Mouse (Mus musculus): ENCODE measurements around the gene Shroom4. TPM values are rescaled to one million over a fixed set of nuclear protein-coding genes. Genes with fewer than 3 reads are reported as not detected.

Shroom4 gene
- polyA plus RNA-seq, 1 experiment from 2014 or later: 5.6 TPM

GRCm38 (mm10) chrX:6402921-6403320 lies 3.3 kb downstream of the Shroom4 start:
- DNase-seq (ENCODE audit: low spot score) (no peak), ATAC-seq (ENCODE audit: low FRiP score) (no peak)
- Histone ChIP-seq H3K9me3 (ENCODE audit: control insufficient read depth, low read length) (no peaks in the 10 kb centered on the region), H3K27me3 (ENCODE audit: control insufficient read depth, insufficient read depth, low read length) (no peaks in the 10 kb centered on the region), H3K4me3 (ENCODE audit: low read depth, low read length) (no peak overlapping the region), H3K4me1 (replicated peaks; ENCODE audit: control insufficient read depth, insufficient read depth, low read length) (no peaks in the 10 kb centered on the region), H3K36me3 (ENCODE audit: control insufficient read depth, insufficient read depth, low read length) (no peaks in the 10 kb centered on the region), H3K4me2 (replicated peaks; ENCODE audit: low read depth, low read length) (no peak overlapping the region), H3K9ac (ENCODE audit: low read depth, low read length) (no peak overlapping the region), H3K27ac (ENCODE audit: low read depth, low read length) (no peak overlapping the region)
- WGBS: 84% methylated on average over 4 of the region's 4 CpGs

- WGBS: 70% methylated on average over 6 of the region's 6 CpGs
- H3K4me2 ChIP-seq (replicated peaks; ENCODE audit: low read depth, low read length): no peak overlapping the region
- H3K4me1 ChIP-seq (replicated peaks; ENCODE audit: control insufficient read depth, insufficient read depth, low read length): no peaks in the 10 kb centered on the region
- no peaks in the 10 kb centered on the region for H3K36me3 ChIP-seq (ENCODE audit: control insufficient read depth, insufficient read depth, low read length)
- no peak overlapping the region for H3K4me3 ChIP-seq (ENCODE audit: low read depth, low read length)
- H3K27me3 ChIP-seq (ENCODE audit: control insufficient read depth, insufficient read depth, low read length): no peaks in the 10 kb centered on the region
- DNase-seq (ENCODE audit: low spot score) (no peak), ATAC-seq (ENCODE audit: low FRiP score) (no peak)
- no peaks in the 10 kb centered on the region for H3K9me3 ChIP-seq (ENCODE audit: control insufficient read depth, low read length)
- no peak overlapping the region for H3K27ac ChIP-seq (ENCODE audit: low read depth, low read length)
- no peak overlapping the region for H3K9ac ChIP-seq (ENCODE audit: low read depth, low read length)
Observed at GRCm38 (mm10) chrX:6409114-6409513, 9.5 kb downstream of the Shroom4 start.

DNA sequence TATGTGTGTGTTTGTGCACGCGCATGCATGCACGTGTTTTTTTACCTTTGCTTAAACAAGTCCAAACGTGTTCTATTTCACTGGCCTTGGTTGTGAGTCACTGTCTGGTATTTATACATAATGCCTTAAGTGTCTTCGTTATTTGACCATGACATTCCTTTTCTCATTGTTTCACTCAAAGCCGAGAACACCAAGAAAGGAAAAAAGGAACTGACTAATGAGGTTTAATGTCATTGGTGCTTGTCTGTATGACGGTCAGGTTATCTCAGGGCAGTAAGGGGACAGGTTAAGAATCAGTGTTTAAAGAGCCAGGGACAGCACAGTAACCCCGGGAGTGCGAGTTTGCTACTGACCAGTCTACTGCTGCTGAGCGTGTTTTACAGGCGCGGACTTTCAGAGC lies 15.8 kb downstream of the Shroom4 start:
- H3K4me1 ChIP-seq (replicated peaks; ENCODE audit: control insufficient read depth, insufficient read depth, low read length): no peaks in the 10 kb centered on the region
- H3K4me2 ChIP-seq (replicated peaks; ENCODE audit: low read depth, low read length): no peak overlapping the region
- H3K27me3 ChIP-seq (ENCODE audit: control insufficient read depth, insufficient read depth, low read length): no peaks in the 10 kb centered on the region
- no peaks in the 10 kb centered on the region for H3K36me3 ChIP-seq (ENCODE audit: control insufficient read depth, insufficient read depth, low read length)
- H3K9ac ChIP-seq (ENCODE audit: low read depth, low read length): no peak overlapping the region
- no peak overlapping the region for H3K4me3 ChIP-seq (ENCODE audit: low read depth, low read length)
- no peak overlapping the region for H3K27ac ChIP-seq (ENCODE audit: low read depth, low read length)
- DNase-seq (ENCODE audit: low spot score) (no peak), ATAC-seq (ENCODE audit: low FRiP score) (no peak)
- WGBS: 82% methylated on average over 12 of the region's 12 CpGs
- no peaks in the 10 kb centered on the region for H3K9me3 ChIP-seq (ENCODE audit: control insufficient read depth, low read length)

GRCm38 (mm10) chrX:6415936-6416335 lies 16.3 kb downstream of the Shroom4 start:
- Histone ChIP-seq H3K9me3 (ENCODE audit: control insufficient read depth, low read length) (no peaks in the 10 kb centered on the region), H3K36me3 (ENCODE audit: control insufficient read depth, insufficient read depth, low read length) (no peaks in the 10 kb centered on the region), H3K27ac (ENCODE audit: low read depth, low read length) (no peak overlapping the region), H3K4me1 (replicated peaks; ENCODE audit: control insufficient read depth, insufficient read depth, low read length) (no peaks in the 10 kb centered on the region), H3K4me2 (replicated peaks; ENCODE audit: low read depth, low read length) (no peak overlapping the region), H3K27me3 (ENCODE audit: control insufficient read depth, insufficient read depth, low read length) (no peaks in the 10 kb centered on the region), H3K4me3 (ENCODE audit: low read depth, low read length) (no peak overlapping the region), H3K9ac (ENCODE audit: low read depth, low read length) (no peak overlapping the region)
- ATAC-seq (ENCODE audit: low FRiP score) (no peak), DNase-seq (ENCODE audit: low spot score) (no peak)
- 74% methylated on average over 5 of the region's 5 CpGs for WGBS

GRCm38 (mm10) chrX:6418140-6418539 lies 18.5 kb downstream of the Shroom4 start:
- no peaks in the 10 kb centered on the region for H3K36me3 ChIP-seq (ENCODE audit: control insufficient read depth, insufficient read depth, low read length)
- H3K27me3 ChIP-seq (ENCODE audit: control insufficient read depth, insufficient read depth, low read length): no peaks in the 10 kb centered on the region
- no peak overlapping the region for H3K27ac ChIP-seq (ENCODE audit: low read depth, low read length)
- ATAC-seq (ENCODE audit: low FRiP score) (no peak), DNase-seq (ENCODE audit: low spot score) (no peak)
- 64% methylated on average over 4 of the region's 4 CpGs for WGBS
- no peaks in the 10 kb centered on the region for H3K4me1 ChIP-seq (replicated peaks; ENCODE audit: control insufficient read depth, insufficient read depth, low read length)
- H3K9ac ChIP-seq (ENCODE audit: low read depth, low read length): no peak overlapping the region
- H3K9me3 ChIP-seq (ENCODE audit: control insufficient read depth, low read length): no peaks in the 10 kb centered on the region
- no peak overlapping the region for H3K4me2 ChIP-seq (replicated peaks; ENCODE audit: low read depth, low read length)
- no peak overlapping the region for H3K4me3 ChIP-seq (ENCODE audit: low read depth, low read length)

- no peaks in the 10 kb centered on the region for H3K9me3 ChIP-seq (ENCODE audit: control insufficient read depth, low read length)
- no peaks in the 10 kb centered on the region for H3K27me3 ChIP-seq (ENCODE audit: control insufficient read depth, insufficient read depth, low read length)
- DNase-seq (ENCODE audit: low spot score) (no peak), ATAC-seq (ENCODE audit: low FRiP score) (no peak)
- no peak overlapping the region for H3K4me2 ChIP-seq (replicated peaks; ENCODE audit: low read depth, low read length)
- no peak overlapping the region for H3K27ac ChIP-seq (ENCODE audit: low read depth, low read length)
- H3K36me3 ChIP-seq (ENCODE audit: control insufficient read depth, insufficient read depth, low read length): no peaks in the 10 kb centered on the region
- 85% methylated on average over 2 of the region's 2 CpGs for WGBS
- H3K4me1 ChIP-seq (replicated peaks; ENCODE audit: control insufficient read depth, insufficient read depth, low read length): no peaks in the 10 kb centered on the region
- no peak overlapping the region for H3K4me3 ChIP-seq (ENCODE audit: low read depth, low read length)
- no peak overlapping the region for H3K9ac ChIP-seq (ENCODE audit: low read depth, low read length)
Observed at GRCm38 (mm10) chrX:6435260-6435659, 35.6 kb downstream of the Shroom4 start.

DNA sequence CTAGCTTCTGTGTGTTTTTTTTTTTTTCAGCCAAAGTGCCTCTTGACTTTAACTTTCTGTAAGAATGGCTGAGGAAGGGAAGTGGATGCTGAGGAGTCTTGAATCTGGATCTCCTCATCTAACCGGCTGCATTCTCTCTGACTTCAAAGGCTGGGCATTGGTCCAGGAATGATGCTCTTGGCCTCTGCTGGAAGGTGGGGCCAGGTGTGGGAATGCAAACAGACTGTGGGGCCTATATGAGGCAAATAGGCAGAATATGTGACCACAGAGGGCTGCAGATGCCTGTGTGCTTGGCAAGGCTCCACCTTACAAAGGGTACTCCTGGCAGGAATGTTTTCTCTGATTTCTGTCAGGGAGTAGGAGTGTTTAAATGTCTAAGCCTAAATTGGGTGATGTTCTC lies 46.8 kb downstream of the Shroom4 start:
- ATAC-seq (ENCODE audit: low FRiP score): no peak
- Histone ChIP-seq H3K4me3 (ENCODE audit: low read depth, low read length) (no peak overlapping the region), H3K4me1 (replicated peaks; ENCODE audit: control insufficient read depth, insufficient read depth, low read length) (no peaks in the 10 kb centered on the region), H3K36me3 (ENCODE audit: control insufficient read depth, insufficient read depth, low read length) (no peaks in the 10 kb centered on the region), H3K9ac (ENCODE audit: low read depth, low read length) (no peak overlapping the region), H3K4me2 (replicated peaks; ENCODE audit: low read depth, low read length) (no peak overlapping the region), H3K27ac (ENCODE audit: low read depth, low read length) (no peak overlapping the region), H3K27me3 (ENCODE audit: control insufficient read depth, insufficient read depth, low read length) (no peaks in the 10 kb centered on the region), H3K9me3 (ENCODE audit: control insufficient read depth, low read length) (no peaks in the 10 kb centered on the region)
- WGBS: 77% methylated on average over 1 of the region's 1 CpGs
- DNase-seq (ENCODE audit: low spot score): no peak

DNA sequence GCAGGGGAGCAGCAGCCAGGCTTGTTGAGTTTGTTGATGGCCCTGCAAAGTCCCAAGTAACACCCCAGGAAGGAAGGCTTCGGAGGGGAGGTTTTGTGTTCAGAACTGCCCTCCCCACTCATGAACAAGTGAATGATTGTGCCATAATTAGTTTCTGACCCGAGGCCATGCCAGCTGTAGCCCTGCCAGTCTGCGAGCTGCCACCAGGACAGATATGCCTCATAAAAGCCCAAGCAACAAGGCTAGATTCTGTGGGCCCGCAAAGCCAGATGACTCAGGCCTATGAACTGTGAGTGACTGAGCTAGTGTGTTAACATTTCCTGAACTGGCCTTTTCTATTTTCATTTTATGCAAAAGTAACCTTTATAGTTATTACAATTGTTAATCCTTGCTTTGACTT lies 48.3 kb downstream of the Shroom4 start:
- H3K27me3 ChIP-seq (ENCODE audit: control insufficient read depth, insufficient read depth, low read length): no peaks in the 10 kb centered on the region
- DNase-seq (ENCODE audit: low spot score) (no peak), ATAC-seq (ENCODE audit: low FRiP score) (no peak)
- no peak overlapping the region for H3K9ac ChIP-seq (ENCODE audit: low read depth, low read length)
- no peak overlapping the region for H3K27ac ChIP-seq (ENCODE audit: low read depth, low read length)
- WGBS: 65% methylated on average over 4 of the region's 4 CpGs
- no peaks in the 10 kb centered on the region for H3K36me3 ChIP-seq (ENCODE audit: control insufficient read depth, insufficient read depth, low read length)
- H3K4me1 ChIP-seq (replicated peaks; ENCODE audit: control insufficient read depth, insufficient read depth, low read length): no peaks in the 10 kb centered on the region
- H3K9me3 ChIP-seq (ENCODE audit: control insufficient read depth, low read length): no peaks in the 10 kb centered on the region
- H3K4me3 ChIP-seq (ENCODE audit: low read depth, low read length): no peak overlapping the region
- no peak overlapping the region for H3K4me2 ChIP-seq (replicated peaks; ENCODE audit: low read depth, low read length)

- WGBS: 91% methylated on average over 4 of the region's 4 CpGs
- no peaks in the 10 kb centered on the region for H3K27me3 ChIP-seq (ENCODE audit: control insufficient read depth, insufficient read depth, low read length)
- no peaks in the 10 kb centered on the region for H3K4me1 ChIP-seq (replicated peaks; ENCODE audit: control insufficient read depth, insufficient read depth, low read length)
- no peaks in the 10 kb centered on the region for H3K9me3 ChIP-seq (ENCODE audit: control insufficient read depth, low read length)
- H3K4me2 ChIP-seq (replicated peaks; ENCODE audit: low read depth, low read length): no peak overlapping the region
- DNase-seq (ENCODE audit: low spot score) (no peak), ATAC-seq (ENCODE audit: low FRiP score) (no peak)
- no peak overlapping the region for H3K9ac ChIP-seq (ENCODE audit: low read depth, low read length)
- H3K36me3 ChIP-seq (ENCODE audit: control insufficient read depth, insufficient read depth, low read length): no peaks in the 10 kb centered on the region
- H3K4me3 ChIP-seq (ENCODE audit: low read depth, low read length): no peak overlapping the region
- H3K27ac ChIP-seq (ENCODE audit: low read depth, low read length): no peak overlapping the region
Observed at GRCm38 (mm10) chrX:6453220-6453619, 53.6 kb downstream of the Shroom4 start.
